Mouse (Mus musculus): ENCODE results near the gene Kifc5b.

- TF ChIP-seq POLR2A (IDR thresholded peaks at IDR 0.05; ENCODE audit: low read depth, low read length) (no peak), CTCF (IDR thresholded peaks at IDR 0.05; ENCODE audit: extremely low read depth, insufficient read length, insufficient replicate concordance, low read depth, low read length) (no peak)
Measured at GRCm38 (mm10) chr17:26877927-26878326, 39.0 kb upstream of the Kifc5b start.

All from small intestine, adult 2 months (tissue).